Mouse (Mus musculus) bone marrow, adult 2 months (tissue): ENCODE measurements at regions not wholly inside any gene's neighbourhood (a gene's known extent, or its start where the extent isn't known, plus 50 kb on each side); places are given as distances from the start of the nearest gene placed in this dataset.

Experiments
- CTCF ChIP-seq: fragments of 200-500 bp; IDR thresholded peaks from 2 replicates; pipeline ENCODE4 v1.5.1; 2011; ENCODE audit warnings: low read length, control low read depth; ENCODE audit not compliant: control insufficient read depth, insufficient read depth
- POLR2A ChIP-seq: fragments of 200-500 bp; IDR thresholded peaks from 2 replicates; pipeline ENCODE4 v1.6.1; 2011; ENCODE audit warnings: low read depth, mild to moderate bottlenecking, control low read depth, low read length, borderline replicate concordance; ENCODE audit not compliant: control insufficient read depth

GRCm38 (mm10) chr10:37849291-37849846, 710.6 kb upstream of the Marcks start:
- no peak for TF ChIP-seq CTCF
- TF ChIP-seq POLR2A = no peak
